ENCODE assay signal across 22 mouse cellular contexts in genomic region chr17:10635046-10635445, GRCm38 (mm10).
"Had no signal": no experiment of that assay in that cellular context is flagged by ENCODE, and none has a peak within 500 bp of the region (broad histone marks: within the 10 kb centered on the region; RNA-seq: fewer than 3 reads in every experiment).

No protein-coding gene starts in this region.

- ATAC-seq: forebrain, embryonic 15.5 days; forebrain, postnatal 0 days; hindbrain, postnatal 0 days; intestine, embryonic 16.5 days; liver, embryonic 12.5 days had no signal

- H3K4me3 ChIP-seq: forebrain, embryonic 15.5 days; heart, embryonic 13.5 days; heart, embryonic 15.5 days; hindbrain, embryonic 13.5 days; hindbrain, embryonic 15.5 days; limb, embryonic 13.5 days; limb, embryonic 15.5 days; liver, embryonic 12.5 days had no signal

- H3K36me3 ChIP-seq: forebrain, embryonic 15.5 days; heart, embryonic 13.5 days; heart, embryonic 15.5 days; hindbrain, embryonic 13.5 days; hindbrain, embryonic 15.5 days; limb, embryonic 13.5 days; limb, embryonic 15.5 days; liver, embryonic 12.5 days had no signal

- H3K4me2 ChIP-seq: forebrain, embryonic 15.5 days; heart, embryonic 11.5 days; heart, embryonic 13.5 days; heart, embryonic 15.5 days; hindbrain, embryonic 13.5 days; hindbrain, embryonic 15.5 days; limb, embryonic 13.5 days; limb, embryonic 15.5 days; liver, embryonic 12.5 days had no signal

- DNase-seq: forebrain, postnatal 0 days; gastrocnemius, postnatal 14 days; gastrocnemius, postnatal 36 days; heart, adult 18-20 months; heart, postnatal 14 days; heart, postnatal 36 days; layer of hippocampus, adult 9-11 months; layer of hippocampus, postnatal 36 days; left cerebral cortex, postnatal 4 days; lung, adult 18-20 months had no signal

- H3K27me3 ChIP-seq: forebrain, embryonic 15.5 days; heart, embryonic 13.5 days; heart, embryonic 15.5 days; hindbrain, embryonic 13.5 days; hindbrain, embryonic 15.5 days; limb, embryonic 13.5 days; limb, embryonic 15.5 days; liver, embryonic 12.5 days had no signal

- H3K9me3 ChIP-seq: forebrain, embryonic 15.5 days; heart, embryonic 13.5 days; heart, embryonic 15.5 days; hindbrain, embryonic 13.5 days; hindbrain, embryonic 15.5 days; limb, embryonic 13.5 days; limb, embryonic 15.5 days; liver, embryonic 12.5 days had no signal

- H3K4me1 ChIP-seq: heart, embryonic 13.5 days; heart, embryonic 15.5 days; limb, embryonic 15.5 days; liver, embryonic 12.5 days had no signal

- H3K9ac ChIP-seq: forebrain, embryonic 15.5 days; forebrain, postnatal 0 days; heart, embryonic 13.5 days; heart, embryonic 15.5 days; hindbrain, embryonic 13.5 days; hindbrain, embryonic 15.5 days; limb, embryonic 13.5 days; limb, embryonic 15.5 days; liver, embryonic 12.5 days; liver, embryonic 14.5 days had no signal

- H3K27ac ChIP-seq: forebrain, embryonic 15.5 days; heart, embryonic 13.5 days; heart, embryonic 15.5 days; hindbrain, embryonic 13.5 days; hindbrain, embryonic 15.5 days; hindbrain, postnatal 0 days; limb, embryonic 13.5 days; limb, embryonic 15.5 days; liver, embryonic 12.5 days; liver, embryonic 14.5 days had no signal
